In the genomic region with DNA sequence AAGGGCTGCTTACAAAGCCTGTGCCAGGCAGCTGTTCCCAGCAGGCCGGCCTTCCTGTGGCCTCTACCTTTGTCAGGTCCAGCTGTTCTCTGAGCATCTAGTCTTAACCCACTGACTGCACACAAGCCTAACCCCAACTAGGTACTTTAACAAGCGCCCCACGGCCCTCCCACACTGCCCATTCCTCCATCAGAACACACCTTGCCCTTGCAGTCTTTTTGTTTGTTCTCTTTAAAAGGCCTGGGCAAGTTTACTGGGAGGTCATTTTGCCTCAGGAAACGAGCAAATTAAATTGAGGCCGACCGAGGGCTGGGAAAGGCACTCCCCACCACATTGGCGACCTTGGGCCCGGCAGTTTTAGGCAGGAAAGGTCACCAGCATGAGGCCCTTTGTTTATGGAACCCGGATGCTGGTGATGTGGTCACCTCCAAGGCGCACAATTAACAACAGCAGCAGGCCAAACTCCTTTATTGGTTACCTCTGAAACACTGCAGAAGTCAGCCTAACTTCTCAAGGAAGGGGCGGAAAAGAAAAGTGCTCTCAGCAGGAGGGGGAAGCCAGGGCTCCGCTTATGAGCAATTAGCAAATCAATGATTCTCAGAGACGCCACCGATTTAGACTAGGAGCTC, we compare ENCODE assay signal across 10 mouse cellular contexts. TPM values are rescaled to one million over a fixed set of nuclear protein-coding genes. Genes with fewer than 3 reads are reported as not detected.
DNase-seq lines count a peak whose midpoint lies in the region; ATAC-seq lines count a peak whose summit lies in the region.
"Had no signal": no experiment of that assay in that cellular context is flagged by ENCODE, and none has a peak within 500 bp of the region (broad histone marks: within the 10 kb centered on the region; RNA-seq: fewer than 3 reads in every experiment).

No protein-coding gene starts in this region.

- no peak overlapping the region for H3K4me3 ChIP-seq in heart, embryonic 10.5 days
- no peak overlapping the region for H3K4me3 ChIP-seq in hindbrain, embryonic 12.5 days
- H3K4me3 ChIP-seq in liver, embryonic 12.5 days = no peak overlapping the region
- H3K4me3 ChIP-seq: embryonic facial prominence, embryonic 15.5 days had no signal

- WGBS in heart, embryonic 10.5 days = 33% methylated on average over 14 of the region's 14 CpGs
- 11% methylated on average over 14 of the region's 14 CpGs for WGBS in hindbrain, embryonic 12.5 days
- 55% methylated on average over 14 of the region's 14 CpGs for WGBS in liver, embryonic 12.5 days (ENCODE audit: insufficient replicate concordance)

- H3K36me3 ChIP-seq in heart, embryonic 10.5 days = peaks cover 45% of the 10 kb centered on the region
- peaks cover 30% of the 10 kb centered on the region for H3K36me3 ChIP-seq in hindbrain, embryonic 12.5 days
- H3K36me3 ChIP-seq in liver, embryonic 12.5 days = peaks cover 25% of the 10 kb centered on the region; the same call in 1 of the 2 replicates
- H3K36me3 ChIP-seq: embryonic facial prominence, embryonic 15.5 days had no signal

- no peaks in the 10 kb centered on the region for H3K27me3 ChIP-seq in heart, embryonic 10.5 days (ENCODE audit: insufficient read depth, poor library complexity, severe bottlenecking)
- H3K27me3 ChIP-seq in hindbrain, embryonic 12.5 days = no peaks in the 10 kb centered on the region
- H3K27me3 ChIP-seq in liver, embryonic 12.5 days (replicated peaks) = no peaks in the 10 kb centered on the region
- H3K27me3 ChIP-seq: embryonic facial prominence, embryonic 15.5 days had no signal

- no peak for DNase-seq in heart, embryonic 10.5 days (ENCODE audit: low spot score)
- DNase-seq in heart, adult 18-20 months = no peak
- peak; percentile 100 for DNase-seq in R1 (ENCODE audit: low read depth, low spot score)
- no peak for DNase-seq in right cerebral cortex, adult 2 months (ENCODE audit: low spot score in 2 of 2)
- DNase-seq in cerebellum, postnatal 14 days = no peak

- H3K9me3 ChIP-seq in heart, embryonic 10.5 days = no peaks in the 10 kb centered on the region
- no peaks in the 10 kb centered on the region for H3K9me3 ChIP-seq in hindbrain, embryonic 12.5 days (replicated peaks)
- H3K9me3 ChIP-seq in liver, embryonic 12.5 days (replicated peaks) = no peaks in the 10 kb centered on the region
- H3K9me3 ChIP-seq: embryonic facial prominence, embryonic 15.5 days had no signal

- peak overlapping the region; percentile 36; the same call in 1 of the 2 replicates for H3K9ac ChIP-seq in hindbrain, embryonic 12.5 days
- H3K9ac ChIP-seq in liver, embryonic 12.5 days = no peak overlapping the region
- H3K9ac ChIP-seq: embryonic facial prominence, embryonic 15.5 days had no signal

- H3K4me2 ChIP-seq in hindbrain, embryonic 12.5 days (replicated peaks) = 0 out of 2 replicates have a peak overlapping the region, but pooled peaks have one; percentile 4
- no peak overlapping the region for H3K4me2 ChIP-seq in liver, embryonic 12.5 days

- peak overlapping the region; percentile 82 for H3K27ac ChIP-seq in heart, embryonic 10.5 days
- H3K27ac ChIP-seq in hindbrain, embryonic 12.5 days = peak overlapping the region; percentile 52
- H3K27ac ChIP-seq in liver, embryonic 12.5 days = peak overlapping the region; percentile 17
- H3K27ac ChIP-seq: embryonic facial prominence, embryonic 15.5 days; macrophage had no signal

- ATAC-seq in hindbrain, embryonic 12.5 days (ENCODE audit: low FRiP score) = no peak
- ATAC-seq in liver, embryonic 12.5 days = no peak
- no peak for ATAC-seq in megakaryocyte-erythroid progenitor cell, adult 5-6 weeks (replicated peaks; ENCODE audit: low FRiP score, low TSS enrichment, poor library complexity, severe bottlenecking)

- H3K4me1 ChIP-seq in heart, embryonic 10.5 days = peaks cover 84% of the 10 kb centered on the region
- peaks cover 65% of the 10 kb centered on the region for H3K4me1 ChIP-seq in hindbrain, embryonic 12.5 days
- peaks cover 50% of the 10 kb centered on the region for H3K4me1 ChIP-seq in liver, embryonic 12.5 days

RNA-seq across cellular contexts. Expression of gene Msi2, which starts 28.4 kb away (rescaled TPM):
- polyA plus RNA-seq in heart, embryonic 10.5 days (2016; fragmentation: Nextera tagmentation; extraction: Ambion mirVana) = 15.9 and 16.3 TPM in 2 replicates
- total RNA-seq in heart, adult 18-20 months (2021) = 100 to 1,000 TPM; 179 to 203 TPM
- polyA plus RNA-seq in hindbrain, embryonic 12.5 days (2016; fragmentation: Nextera tagmentation; extraction: Ambion mirVana) = 34.8 and 35.9 TPM in 2 replicates
- 5.0 and 5.2 TPM in 2 replicates for polyA plus RNA-seq in liver, embryonic 12.5 days (2016; fragmentation: Nextera tagmentation; extraction: Ambion mirVana)
- 89.1 and 92.4 TPM in 2 replicates for total RNA-seq in megakaryocyte-erythroid progenitor cell, adult 5-6 weeks (2014; fragmentation: Nextera tagmentation)
- total RNA-seq in megakaryocyte-erythroid progenitor cell, adult 5-6 weeks (2017) = 111 and 162 TPM in 2 replicates

Comparison
In these comparisons a context has a peak if more than half of its experiments do, and no peak if none do; other contexts are left out.
1. H3K27ac ChIP-seq: peak in every context shown above with its lines; median percentile 82 in heart, embryonic 10.5 days; 52 in hindbrain, embryonic 12.5 days; 17 in liver, embryonic 12.5 days.